ENCODE assay signal across 8 mouse cellular contexts in genomic region chr7:139248615-139249405, GRCm38 (mm10). TPM values are rescaled to one million over a fixed set of nuclear protein-coding genes. Genes with fewer than 3 reads are reported as not detected.
A peak's percentile ranks its signal among the peaks of the same experiment; 100 is the strongest.
DNase-seq lines count a peak whose midpoint lies in the region; ATAC-seq and TF ChIP-seq lines count a peak whose summit lies in the region.

No protein-coding gene starts in this region.

- H3K27ac ChIP-seq in embryonic facial prominence, embryonic 15.5 days (replicated peaks) = peak overlapping the region; percentile 86
- H3K27ac ChIP-seq in hindbrain, postnatal 0 days = 0 out of 2 replicates have a peak overlapping the region, but pooled peaks have one; percentile 51

- H3K27me3 ChIP-seq in embryonic facial prominence, embryonic 15.5 days = no peaks in the 10 kb centered on the region
- no peaks in the 10 kb centered on the region for H3K27me3 ChIP-seq in hindbrain, postnatal 0 days (ENCODE audit: insufficient read depth, low read length)

- no peak for TF ChIP-seq CTCF in hindbrain, postnatal 0 days (IDR thresholded peaks at IDR 0.05; ENCODE audit: low read depth)

- H3K4me1 ChIP-seq in embryonic facial prominence, embryonic 15.5 days = peaks cover 70% of the 10 kb centered on the region
- H3K4me1 ChIP-seq in hindbrain, postnatal 0 days (ENCODE audit: insufficient read depth, low read length) = peaks cover 27% of the 10 kb centered on the region; the same call in 1 of the 2 replicates

- H3K4me2 ChIP-seq in embryonic facial prominence, embryonic 15.5 days (replicated peaks) = peak overlapping the region; percentile 89
- peak overlapping the region; percentile 98 for H3K4me2 ChIP-seq in hindbrain, postnatal 0 days (ENCODE audit: low read depth, low read length)

- DNase-seq in cerebellum, adult 9-10 months = peak; percentile 53
- peak; percentile 38 for DNase-seq in right cerebral cortex, adult 18-20 months
- no peak for DNase-seq in right cerebral cortex, adult 2 months (ENCODE audit: low spot score in 2 of 2)
- no peak for DNase-seq in hindbrain, postnatal 0 days (ENCODE audit: low spot score)
- DNase-seq in frontal cortex, postnatal 25 days (ENCODE audit: low spot score in 2 of 2) = no peak

- WGBS in embryonic facial prominence, embryonic 15.5 days = 2% methylated on average over 45 of the region's 45 CpGs
- WGBS in hindbrain, postnatal 0 days = 2% methylated on average over 44 of the region's 45 CpGs

- no peaks in the 10 kb centered on the region for H3K9me3 ChIP-seq in embryonic facial prominence, embryonic 15.5 days (replicated peaks)
- no peaks in the 10 kb centered on the region for H3K9me3 ChIP-seq in hindbrain, postnatal 0 days (ENCODE audit: low read length)

- H3K9ac ChIP-seq in embryonic facial prominence, embryonic 15.5 days = peak overlapping the region; percentile 75
- H3K9ac ChIP-seq in hindbrain, postnatal 0 days (replicated peaks; ENCODE audit: low read length) = peak overlapping the region; percentile 63

- no peaks in the 10 kb centered on the region for H3K36me3 ChIP-seq in embryonic facial prominence, embryonic 15.5 days
- no peaks in the 10 kb centered on the region for H3K36me3 ChIP-seq in hindbrain, postnatal 0 days (ENCODE audit: insufficient read depth, low read length)

- ATAC-seq in cerebellum, adult (ENCODE audit: insufficient number of reproducible peaks, low FRiP score, low TSS enrichment) = no peak
- ATAC-seq in embryonic facial prominence, embryonic 15.5 days (ENCODE audit: insufficient number of reproducible peaks, low FRiP score, low TSS enrichment, low read depth) = no peak
- 0 out of 2 replicates have a peak, but pooled peaks have one; percentile 1 for ATAC-seq in hindbrain, postnatal 0 days
- ATAC-seq in megakaryocyte-erythroid progenitor cell, adult 5-6 weeks (replicated peaks; ENCODE audit: low FRiP score, low TSS enrichment, poor library complexity, severe bottlenecking) = 0 out of 2 replicates have a peak, but pooled peaks have one; percentile 15

- peak overlapping the region; percentile 68 for H3K4me3 ChIP-seq in embryonic facial prominence, embryonic 15.5 days (replicated peaks)
- peak overlapping the region; percentile 62 for H3K4me3 ChIP-seq in hindbrain, postnatal 0 days (ENCODE audit: low read length)

RNA-seq across cellular contexts. Expression of gene Pwwp2b, which starts 0.5 kb away (rescaled TPM):
- 16.1 and 18.9 TPM in 2 replicates for polyA plus RNA-seq in embryonic facial prominence, embryonic 15.5 days (2015; fragmentation: Nextera tagmentation; extraction: Ambion mirVana)
- total RNA-seq in hindbrain, postnatal 0 days (2014; rRNA removed) = 6.6 and 6.7 TPM in 2 replicates
- polyA plus RNA-seq in hindbrain, postnatal 0 days (2015; fragmentation: Nextera tagmentation; extraction: Ambion mirVana) = 4.0 and 4.8 TPM in 2 replicates
- 1.4 and 2.4 TPM in 2 replicates for total RNA-seq in megakaryocyte-erythroid progenitor cell, adult 5-6 weeks (2014; fragmentation: Nextera tagmentation)
- total RNA-seq in megakaryocyte-erythroid progenitor cell, adult 5-6 weeks (2017) = 1.1 and 2.1 TPM in 2 replicates

RNA-seq across cellular contexts. Expression of gene Stk32c, which starts 35.7 kb away (rescaled TPM):
- polyA plus RNA-seq in embryonic facial prominence, embryonic 15.5 days (2015; fragmentation: Nextera tagmentation; extraction: Ambion mirVana) = 0.12 and 0.26 TPM in 2 replicates
- 20.4 and 24.7 TPM in 2 replicates for total RNA-seq in hindbrain, postnatal 0 days (2014; rRNA removed)
- polyA plus RNA-seq in hindbrain, postnatal 0 days (2015; fragmentation: Nextera tagmentation; extraction: Ambion mirVana) = 1.9 and 2.0 TPM in 2 replicates
- total RNA-seq in megakaryocyte-erythroid progenitor cell, adult 5-6 weeks (2014; fragmentation: Nextera tagmentation) = not detected in 2 replicates
- 0.88 TPM in 1 of 2 replicates, not detected in the other for total RNA-seq in megakaryocyte-erythroid progenitor cell, adult 5-6 weeks (2017)

RNA-seq across cellular contexts. Expression of gene Lrrc27, which starts 36.0 kb away (rescaled TPM):
- 1.9 and 3.0 TPM in 2 replicates for polyA plus RNA-seq in embryonic facial prominence, embryonic 15.5 days (2015; fragmentation: Nextera tagmentation; extraction: Ambion mirVana)
- total RNA-seq in hindbrain, postnatal 0 days (2014; rRNA removed) = 1.6 and 2.8 TPM in 2 replicates
- polyA plus RNA-seq in hindbrain, postnatal 0 days (2015; fragmentation: Nextera tagmentation; extraction: Ambion mirVana) = 4.0 and 5.1 TPM in 2 replicates
- total RNA-seq in megakaryocyte-erythroid progenitor cell, adult 5-6 weeks (2014; fragmentation: Nextera tagmentation) = 2.4 TPM in 1 of 2 replicates, not detected in the other
- total RNA-seq in megakaryocyte-erythroid progenitor cell, adult 5-6 weeks (2017) = 0.56 and 1.4 TPM in 2 replicates

Comparison
In these comparisons a context has a peak if more than half of its experiments do, and no peak if none do; other contexts are left out.
1. DNase-seq: peak in cerebellum, adult 9-10 months (single experiment) and right cerebral cortex, adult 18-20 months (single experiment); none in right cerebral cortex, adult 2 months (0 of 2), hindbrain, postnatal 0 days (single experiment) and frontal cortex, postnatal 25 days (0 of 2).
2. ATAC-seq: peak in hindbrain, postnatal 0 days (single experiment) and megakaryocyte-erythroid progenitor cell, adult 5-6 weeks (single experiment); none in cerebellum, adult (single experiment) and embryonic facial prominence, embryonic 15.5 days (single experiment).
3. RNA of gene Stk32c, which starts 35.7 kb away (total RNA-seq): 20.4 to 24.7 TPM in hindbrain, postnatal 0 days; 0.88 TPM in megakaryocyte-erythroid progenitor cell, adult 5-6 weeks; every median in the first group is over 10 times any median in the second.